Mouse (Mus musculus) MEL (cell line): ENCODE data around the gene Grk3. TPM values are rescaled to one million over a fixed set of nuclear protein-coding genes. Genes with fewer than 3 reads are reported as not detected.

ENCODE experiments used
- DNase-seq: peaks from one replicate; pipeline ENCODE4 v3.0.0; 2011; ENCODE audit warnings: low read depth, low spot score
- H3K27ac ChIP-seq: 2 replicates; pipeline ENCODE4 v1.5.1; 2012; ENCODE audit warnings: low read depth, mild to moderate bottlenecking, control low read depth, low read length, moderate library complexity; ENCODE audit not compliant: control insufficient read depth
- H3K27me3 ChIP-seq, 2 experiments: fragments of 150-350 bp in 1 of 2; sonication (generic) in 1 of 2; 2 replicates each; pipeline ENCODE4 v1.6.1; 2012; ENCODE audit warnings: low read length in 2 of 2, mild to moderate bottlenecking in 2 of 2, improper control_type of control experiment in 1 of 2, moderate library complexity in 1 of 2; ENCODE audit not compliant: insufficient read depth in 2 of 2, control insufficient read depth in 1 of 2
- H3K36me3 ChIP-seq, 2 experiments: 2 replicates each; pipeline ENCODE4 v1.6.1; 2012 to 2014; ENCODE audit warnings: low read length in 2 of 2, improper control_type of control experiment in 1 of 2, inconsistent platforms in 1 of 2, mild to moderate bottlenecking in 1 of 2; ENCODE audit not compliant: insufficient read depth in 2 of 2, control insufficient read depth in 1 of 2
- H3K4me1 ChIP-seq, 2 experiments: fragments of 150-350 bp in 1 of 2; sonication (generic) in 1 of 2; 2 replicates each; pipeline ENCODE4 v1.6.1; 2012; ENCODE audit warnings: low read length in 2 of 2, improper control_type of control experiment in 1 of 2, mild to moderate bottlenecking in 1 of 2; ENCODE audit not compliant: insufficient read depth in 2 of 2, control insufficient read depth in 1 of 2
- H3K4me3 ChIP-seq, 2 experiments: fragments of 150-350 bp in 1 of 2; sonication (generic) in 1 of 2; 2 replicates each; pipeline ENCODE4 v1.5.1; 2012; ENCODE audit warnings: low read depth in 2 of 2, low read length in 2 of 2, mild to moderate bottlenecking in 2 of 2, moderate library complexity in 2 of 2, control low read depth in 1 of 2, improper control_type of control experiment in 1 of 2; ENCODE audit not compliant: control insufficient read depth in 1 of 2, insufficient read depth in 1 of 2
- H3K79me2 ChIP-seq: 2 replicates; pipeline ENCODE4 v1.6.1; 2012; ENCODE audit warnings: mild to moderate bottlenecking, low read length, moderate library complexity; ENCODE audit not compliant: control insufficient read depth, poor library complexity, insufficient read depth
- H3K9ac ChIP-seq: 2 replicates; pipeline ENCODE4 v1.6.1; 2012; ENCODE audit warnings: low read depth, mild to moderate bottlenecking, control low read depth, low read length, moderate library complexity; ENCODE audit not compliant: control insufficient read depth, poor library complexity, severe bottlenecking
- H3K9me3 ChIP-seq: fragments of 150-350 bp; sonication (generic); replicated peaks from 2 replicates; pipeline ENCODE4 v1.6.1; 2012; ENCODE audit warnings: mild to moderate bottlenecking, low read length, improper control_type of control experiment, moderate library complexity; ENCODE audit not compliant: insufficient read depth
- E2F4 ChIP-seq: IDR thresholded peaks from 2 replicates; pipeline ENCODE4 v1.6.1; 2011; ENCODE audit warnings: low read depth, low read length, improper control_type of control experiment, borderline replicate concordance
- EP300 ChIP-seq, 2 experiments: IDR thresholded peaks; 2 replicates each; pipeline ENCODE4 v1.6.1; 2011; ENCODE audit warnings: improper control_type of control experiment in 2 of 2, low read length in 2 of 2, low read depth in 1 of 2, mild to moderate bottlenecking in 1 of 2
- GABPA ChIP-seq: IDR thresholded peaks from 2 replicates; pipeline ENCODE4 v1.6.1; 2012; ENCODE audit warnings: low read depth, mild to moderate bottlenecking, inconsistent platforms, low read length, improper control_type of control experiment, moderate library complexity
- GATA1 ChIP-seq: IDR thresholded peaks from 2 replicates; pipeline ENCODE4 v1.6.1; 2011; ENCODE audit warnings: low read depth, low read length, improper control_type of control experiment
- KAT2A ChIP-seq: conservative IDR thresholded peaks from 2 replicates; pipeline ENCODE4 v1.6.1; 2012; ENCODE audit warnings: low read depth, low read length, improper control_type of control experiment, inconsistent platforms
- MAFK ChIP-seq: IDR thresholded peaks from 2 replicates; pipeline ENCODE4 v1.6.1; 2011; ENCODE audit warnings: low read depth, mild to moderate bottlenecking, low read length, improper control_type of control experiment, borderline replicate concordance
- MEF2A ChIP-seq: IDR thresholded peaks from 2 replicates; pipeline ENCODE4 v1.6.1; 2014; ENCODE audit warnings: low read depth, mild to moderate bottlenecking, inconsistent platforms, low read length, improper control_type of control experiment; ENCODE audit not compliant: poor library complexity, insufficient replicate concordance, severe bottlenecking; ENCODE audit errors: extremely low read depth
- MYB ChIP-seq: IDR thresholded peaks from 2 replicates; pipeline ENCODE4 v1.6.1; 2011; ENCODE audit warnings: mild to moderate bottlenecking, low read depth, low read length, improper control_type of control experiment
- NRF1 ChIP-seq: IDR thresholded peaks from 2 replicates; pipeline ENCODE4 v1.6.1; 2014; ENCODE audit warnings: low read depth, mild to moderate bottlenecking, inconsistent platforms, low read length, improper control_type of control experiment, moderate library complexity; ENCODE audit not compliant: poor library complexity, insufficient read depth, severe bottlenecking
- POLR2A ChIP-seq, 2 experiments: IDR thresholded peaks; 2 replicates each; pipeline ENCODE4 v1.6.1; 2011 to 2012; ENCODE audit warnings: low read length in 2 of 2, mild to moderate bottlenecking in 2 of 2, control low read depth in 1 of 2, improper control_type of control experiment in 1 of 2, low read depth in 1 of 2, moderate library complexity in 1 of 2; ENCODE audit not compliant: control insufficient read depth in 1 of 2, insufficient read depth in 1 of 2, poor library complexity in 1 of 2
- POLR2AphosphoS5 ChIP-seq: IDR thresholded peaks from 2 replicates; pipeline ENCODE4 v1.6.1; 2012; ENCODE audit warnings: low read depth, borderline replicate concordance, mild to moderate bottlenecking, inconsistent platforms, low read length, moderate library complexity, mixed read lengths
- RAD21 ChIP-seq: IDR thresholded peaks from 2 replicates; pipeline ENCODE4 v1.6.1; 2011; ENCODE audit warnings: mild to moderate bottlenecking, low read depth, low read length, improper control_type of control experiment
- TAL1 ChIP-seq: IDR thresholded peaks from 2 replicates; pipeline ENCODE4 v1.6.1; 2012; ENCODE audit warnings: mild to moderate bottlenecking, inconsistent platforms, low read length, moderate library complexity, mixed read lengths
- USF2 ChIP-seq, 2 experiments: IDR thresholded peaks; 2 replicates each; pipeline ENCODE4 v1.6.1; 2011 to 2012; ENCODE audit warnings: improper control_type of control experiment in 2 of 2, low read length in 2 of 2, borderline replicate concordance in 1 of 2, inconsistent platforms in 1 of 2, low read depth in 1 of 2, mild to moderate bottlenecking in 1 of 2; ENCODE audit not compliant: insufficient read depth in 1 of 2
- ZMIZ1 ChIP-seq: IDR thresholded peaks from 2 replicates; pipeline ENCODE4 v1.6.1; 2012; ENCODE audit warnings: low read depth, mild to moderate bottlenecking, inconsistent platforms, low read length, improper control_type of control experiment, moderate library complexity
- polyA plus RNA-seq, 2 experiments: library from polyadenylated mRNA; stranded (reverse) in 1 of 2; unstranded in 1 of 2; fragments of >175 nt in 1 of 2; fragments of >200 nt in 1 of 2; gene quantifications; 2 replicates each; pipeline versions ENCODE4 v1.2.1 to v1.2.4; 2012; ENCODE audit warnings: low replicate concordance in 2 of 2, low read depth in 1 of 2; ENCODE audit not compliant: insufficient read length in 2 of 2, insufficient read depth in 1 of 2, missing spikeins in 1 of 2
- total RNA-seq: library from RNA; depleted of rRNA; stranded (reverse); fragments of 300-350 nt; gene quantifications from 2 replicates; pipeline ENCODE4 v1.2.3, GENCODE M21; 2012

The Grk3 gene
- total and polyA plus RNA-seq, 3 experiments, result not detected

DNA sequence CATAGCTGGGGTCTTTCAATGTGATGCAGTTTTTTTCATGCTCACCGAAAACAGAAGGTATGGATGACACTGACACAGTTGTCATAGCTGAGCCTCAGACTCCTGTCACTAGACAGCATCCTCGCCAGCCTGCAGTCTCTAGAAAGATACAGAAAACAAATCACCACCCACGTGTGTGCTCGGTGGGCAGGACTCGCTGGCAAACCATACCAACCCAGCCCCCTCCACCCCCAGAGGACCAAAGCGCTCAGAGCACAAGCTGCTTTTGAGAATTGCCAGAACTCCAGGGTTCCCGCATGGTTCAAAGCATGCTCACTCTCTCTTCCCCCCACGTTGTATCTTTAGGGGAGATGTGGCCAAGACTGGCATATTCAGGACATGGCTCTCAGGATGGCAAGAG is 2.6 kb upstream of the Grk3 start:
- H3K4me1 ChIP-seq, result no peaks in the 10 kb centered on the region
- H3K9ac ChIP-seq, result no peak overlapping the region
- no peaks in the 10 kb centered on the region for H3K79me2 ChIP-seq
- no peak for TF ChIP-seq GATA1
- no peak for TF ChIP-seq MAFK
- no peak for TF ChIP-seq ZMIZ1
- TF ChIP-seq TAL1, result no peak
- TF ChIP-seq MYB, result no peak
- TF ChIP-seq RAD21, result no peak
- no peak for TF ChIP-seq USF2 (IDR thresholded peaks at IDR 0.05; ENCODE audit: borderline replicate concordance in 1 of 2, insufficient read depth in 1 of 2, low read depth in 1 of 2, low read length in 2 of 2)
- no peak for TF ChIP-seq E2F4
- TF ChIP-seq MEF2A, result no peak
- TF ChIP-seq, all 39 proteins: peak for 0
- no peaks in the 10 kb centered on the region; a peak in 1 of 4 replicates for H3K27me3 ChIP-seq
- no peak for DNase-seq
- no peaks in the 10 kb centered on the region for H3K9me3 ChIP-seq
- no peaks in the 10 kb centered on the region for H3K36me3 ChIP-seq
- H3K4me3 ChIP-seq, result no peak overlapping the region
- no peak overlapping the region for H3K27ac ChIP-seq

DNA sequence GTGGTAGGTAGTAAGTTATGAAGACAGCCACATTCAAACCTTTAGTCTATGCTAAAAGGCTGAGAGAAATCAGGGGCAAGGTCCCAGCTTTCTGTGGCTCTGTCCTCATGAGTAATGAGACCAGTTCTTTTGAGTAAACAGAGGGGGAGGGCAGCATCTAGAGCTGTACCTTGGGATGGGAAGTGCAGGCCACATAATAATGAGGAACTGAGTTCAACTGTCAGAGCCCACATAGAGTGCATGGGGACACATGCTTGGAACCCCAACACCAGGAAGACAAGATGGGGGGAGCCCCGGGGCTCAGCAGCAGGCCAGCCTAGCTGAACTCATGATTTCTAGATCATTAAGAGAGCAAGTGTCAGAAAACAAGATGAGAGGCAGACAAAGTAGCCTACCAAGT is 1.4 kb upstream of the Grk3 start:
- no peak overlapping the region for H3K4me3 ChIP-seq
- H3K9me3 ChIP-seq, result no peaks in the 10 kb centered on the region
- H3K36me3 ChIP-seq, result no peaks in the 10 kb centered on the region
- H3K27me3 ChIP-seq, result no peaks in the 10 kb centered on the region
- H3K4me1 ChIP-seq, result no peaks in the 10 kb centered on the region
- H3K9ac ChIP-seq, result no peak overlapping the region
- no peaks in the 10 kb centered on the region for H3K79me2 ChIP-seq
- TF ChIP-seq RAD21 (no peak), POLR2AphosphoS5 (no peak), EP300 (IDR thresholded peaks at IDR 0.05; ENCODE audit: low read depth in 1 of 2, low read length in 2 of 2) (no peak), TAL1 (no peak)
- TF ChIP-seq, all 39 proteins: peak for 0
- no peak for DNase-seq
- H3K27ac ChIP-seq, result no peak overlapping the region

DNA sequence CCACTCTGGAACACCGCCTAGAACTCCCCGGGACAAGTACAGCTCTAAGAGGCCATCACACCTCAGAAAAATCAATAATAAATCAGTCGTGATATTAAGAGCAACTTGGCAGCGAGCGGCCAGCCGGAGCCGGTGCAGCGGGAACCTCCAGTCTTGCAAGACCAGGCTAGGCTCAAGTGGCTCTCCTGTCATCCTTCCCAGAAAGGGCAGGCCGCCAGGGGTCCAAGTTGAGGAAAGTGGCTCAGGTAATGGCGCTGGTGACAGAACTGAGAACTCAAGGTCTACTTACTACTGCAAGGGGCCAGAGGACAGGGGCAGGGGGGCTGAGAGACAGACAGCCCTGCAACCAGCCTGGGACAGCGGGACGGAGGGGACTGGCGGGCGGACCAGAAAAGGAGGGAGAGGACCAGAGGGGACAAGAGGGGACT is 769 bp downstream of the Grk3 start:
- H3K36me3 ChIP-seq, result no peaks in the 10 kb centered on the region
- no peak overlapping the region for H3K27ac ChIP-seq
- no peaks in the 10 kb centered on the region for H3K79me2 ChIP-seq
- no peak for DNase-seq
- no peak overlapping the region for H3K9ac ChIP-seq
- no peak for TF ChIP-seq KAT2A
- no peak for TF ChIP-seq USF2 (IDR thresholded peaks at IDR 0.05; ENCODE audit: borderline replicate concordance in 1 of 2, insufficient read depth in 1 of 2, low read depth in 1 of 2, low read length in 2 of 2)
- no peak for TF ChIP-seq POLR2A (IDR thresholded peaks at IDR 0.05; ENCODE audit: control insufficient read depth in 1 of 2, insufficient read depth in 1 of 2, low read depth in 1 of 2, low read length in 2 of 2, poor library complexity in 1 of 2)
- no peak for TF ChIP-seq ZMIZ1
- TF ChIP-seq RAD21, result no peak
- no peak for TF ChIP-seq NRF1
- no peak for TF ChIP-seq MAFK
- TF ChIP-seq GABPA, result no peak
- TF ChIP-seq, all 39 proteins: peak for 0
- no peaks in the 10 kb centered on the region for H3K27me3 ChIP-seq
- no peaks in the 10 kb centered on the region for H3K9me3 ChIP-seq
- no peaks in the 10 kb centered on the region for H3K4me1 ChIP-seq
- no peak overlapping the region for H3K4me3 ChIP-seq
